Mouse (Mus musculus) liver, embryonic 11.5 days (tissue): Measurements from ENCODE around the gene Ddc. TPM values are rescaled to one million over a fixed set of nuclear protein-coding genes. Genes with fewer than 3 reads are reported as not detected.

Source experiments
- ATAC-seq: fragments of 200-750 bp; cut with Nextera tagmentation; replicated peaks from 2 replicates; pipeline ENCODE4 v1.8.0; 2017; ENCODE audit warnings: moderate number of reproducible peaks, mild to moderate bottlenecking, moderate TSS enrichment, moderate library complexity; ENCODE audit not compliant: low FRiP score
- DNase-seq: peaks from one replicate; pipeline ENCODE4 v3.0.0-alpha.2; 2017; ENCODE audit warnings: low spot score
- H3K27ac ChIP-seq: fragments of 300-500 bp; sonication (generic); 2 replicates; pipeline ENCODE4 v1.5.1; 2014; ENCODE audit warnings: mild to moderate bottlenecking, low read depth, low read length, control low read depth
- H3K27me3 ChIP-seq: fragments of 300-500 bp; sonication (generic); replicated peaks from 2 replicates; pipeline ENCODE4 v1.6.1; 2014; ENCODE audit warnings: low read length, mixed read lengths; ENCODE audit not compliant: control insufficient read depth, insufficient read depth
- H3K36me3 ChIP-seq: fragments of 300-500 bp; sonication (generic); 2 replicates; pipeline ENCODE4 v1.6.1; 2014; ENCODE audit warnings: mild to moderate bottlenecking, low read length, moderate library complexity, mixed read lengths; ENCODE audit not compliant: control insufficient read depth, insufficient read depth
- H3K4me1 ChIP-seq: fragments of 300-500 bp; sonication (generic); replicated peaks from 2 replicates; pipeline ENCODE4 v1.6.1; 2014; ENCODE audit warnings: low read length, mixed read lengths; ENCODE audit not compliant: control insufficient read depth, insufficient read depth
- H3K4me2 ChIP-seq: fragments of 300-500 bp; sonication (generic); 2 replicates; pipeline ENCODE4 v1.6.1; 2014; ENCODE audit warnings: mild to moderate bottlenecking, control low read depth, moderate library complexity
- H3K4me3 ChIP-seq: fragments of 300-500 bp; sonication (generic); 2 replicates; pipeline ENCODE4 v1.5.1; 2014; ENCODE audit warnings: low read depth, low read length, control low read depth
- H3K9ac ChIP-seq: fragments of 300-500 bp; sonication (generic); 2 replicates; pipeline ENCODE4 v1.6.1; 2014; ENCODE audit warnings: low read depth, low read length, control low read depth
- H3K9me3 ChIP-seq: fragments of 300-500 bp; sonication (generic); 2 replicates; pipeline ENCODE4 v1.6.1; 2016; ENCODE audit warnings: low read length, inconsistent platforms, mixed read lengths; ENCODE audit not compliant: control insufficient read depth
- WGBS: fragments of 180-500 bp; shearing (Covaris S2); extraction: QIAGEN DNeasy Blood & Tissue Kit; methylation state at CpG from one replicate; pipeline ENCODE4 v1.1.7; 2014; 5-methylcytosine and 5-hydroxymethylcytosine counted together
- polyA plus RNA-seq: library from polyadenylated mRNA; unstranded; fragments of >200 nt; fragmentation: Nextera tagmentation; extraction: Ambion mirVana; gene quantifications from 2 replicates; pipeline ENCODE4 v1.2.1, GENCODE M21; 2014

The Ddc gene
- polyA plus RNA-seq, 1 experiment from 2014 or later: 17.2 TPM

DNA sequence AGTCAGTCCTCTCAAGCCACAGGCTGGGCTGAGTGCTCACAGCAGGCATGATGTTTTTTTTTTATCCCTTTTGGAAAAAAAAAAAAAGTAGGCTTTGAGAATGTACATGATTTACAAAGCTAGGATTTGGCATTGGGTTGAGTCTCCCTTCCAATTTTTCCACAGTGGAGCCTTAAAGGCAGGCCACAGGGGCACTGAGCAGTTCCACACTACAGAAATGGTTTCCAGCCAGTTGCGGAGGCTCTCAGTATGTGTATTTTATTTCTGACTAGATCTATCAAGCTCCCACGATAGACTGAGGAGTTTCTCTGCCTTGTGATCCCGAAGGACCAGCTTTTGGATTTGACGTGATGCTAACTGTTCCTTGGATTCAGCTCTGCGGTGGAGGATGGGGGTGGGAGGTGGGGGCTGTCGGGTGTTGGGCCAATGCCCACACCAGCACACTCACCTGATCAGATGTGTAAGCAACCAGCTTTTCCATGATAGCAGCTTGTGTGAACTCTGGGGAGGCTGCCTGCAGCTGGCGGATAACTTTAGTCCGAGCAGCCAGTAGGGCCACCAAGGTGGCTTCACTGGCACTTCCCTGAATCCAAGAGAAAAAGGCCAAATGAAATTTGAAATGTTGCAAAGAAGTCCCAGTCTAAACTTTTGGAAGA lies 33.4 kb downstream of the Ddc start:
- no peak overlapping the region for H3K9ac ChIP-seq
- H3K36me3 ChIP-seq: no peaks in the 10 kb centered on the region
- no peaks in the 10 kb centered on the region for H3K9me3 ChIP-seq
- H3K4me3 ChIP-seq: no peak overlapping the region
- no peak for ATAC-seq
- H3K4me1 ChIP-seq: peaks cover 7% of the 10 kb centered on the region
- no peaks in the 10 kb centered on the region for H3K27me3 ChIP-seq
- 76% methylated on average over 8 of the region's 8 CpGs for WGBS
- H3K4me2 ChIP-seq: no peak overlapping the region
- DNase-seq: peak; percentile 27
- no peak overlapping the region for H3K27ac ChIP-seq

- no peaks in the 10 kb centered on the region for H3K36me3 ChIP-seq
- no peaks in the 10 kb centered on the region for H3K27me3 ChIP-seq
- no peaks in the 10 kb centered on the region for H3K4me1 ChIP-seq
- H3K9ac ChIP-seq: no peak overlapping the region
- peak; percentile 2 for DNase-seq
- no peak overlapping the region for H3K27ac ChIP-seq
- no peak overlapping the region for H3K4me2 ChIP-seq
- 95% methylated on average over 1 of the region's 1 CpGs for WGBS
- no peak for ATAC-seq
- no peak overlapping the region for H3K4me3 ChIP-seq
- H3K9me3 ChIP-seq: no peaks in the 10 kb centered on the region
These were observed 35.4 kb downstream of the Ddc start for GRCm38 (mm10) chr11:11862502-11862901.

DNA sequence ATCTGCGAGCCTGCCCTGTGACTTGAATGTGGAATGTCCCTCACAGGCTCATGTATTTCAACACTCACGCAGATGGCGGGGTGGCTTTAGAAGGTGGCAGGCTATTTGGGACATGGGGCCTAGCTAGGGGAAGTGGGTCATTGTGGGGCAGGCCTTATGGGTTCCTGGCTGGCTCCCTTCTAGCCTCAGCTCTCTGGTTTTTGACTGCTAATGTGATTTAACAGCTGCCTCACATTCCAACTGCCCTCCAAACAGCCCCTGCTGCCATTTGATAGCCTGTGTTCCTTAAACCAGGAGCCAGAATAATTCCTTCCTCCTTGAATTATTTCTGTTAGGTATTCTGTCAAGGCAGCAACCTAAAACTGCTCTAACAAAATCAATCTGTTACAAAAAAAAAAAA lies 41.0 kb downstream of the Ddc start:
- Histone ChIP-seq H3K4me1 (no peaks in the 10 kb centered on the region), H3K27ac (no peak overlapping the region), H3K36me3 (no peaks in the 10 kb centered on the region), H3K4me2 (no peak overlapping the region), H3K4me3 (no peak overlapping the region), H3K9me3 (no peaks in the 10 kb centered on the region; the same call in 1 of the 2 replicates), H3K9ac (no peak overlapping the region), H3K27me3 (no peaks in the 10 kb centered on the region)
- 91% methylated on average over 3 of the region's 3 CpGs for WGBS
- no peak for DNase-seq
- no peak for ATAC-seq

DNA sequence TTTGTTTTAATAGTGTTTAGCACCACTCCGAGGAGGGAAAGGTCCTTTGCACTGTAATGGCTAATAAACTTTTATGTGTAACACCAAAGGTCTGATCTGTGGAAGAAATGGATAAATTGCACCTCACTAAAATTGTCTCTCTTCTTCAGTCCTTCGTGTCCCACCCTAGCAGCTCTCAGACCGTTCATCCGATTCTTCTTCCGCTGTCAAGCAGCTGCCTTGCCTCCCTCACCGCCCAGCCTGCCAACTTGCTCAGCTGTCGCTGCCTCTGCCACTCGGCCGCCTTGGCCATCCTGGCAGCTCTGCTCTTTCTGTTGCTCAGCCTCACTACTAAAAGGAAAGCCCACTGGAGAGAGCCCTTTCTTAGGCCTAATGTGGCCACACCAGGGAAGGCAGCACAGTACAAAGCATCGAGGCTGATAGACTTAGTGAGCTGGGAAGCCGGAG lies 42.2 kb downstream of the Ddc start:
- peak; percentile 28 for DNase-seq
- Histone ChIP-seq H3K4me2 (no peak overlapping the region), H3K27ac (no peak overlapping the region), H3K9ac (no peak overlapping the region), H3K4me1 (peaks cover 4% of the 10 kb centered on the region), H3K4me3 (no peak overlapping the region), H3K36me3 (no peaks in the 10 kb centered on the region), H3K27me3 (no peaks in the 10 kb centered on the region), H3K9me3 (no peaks in the 10 kb centered on the region; the same call in 1 of the 2 replicates)
- ATAC-seq: no peak
- 79% methylated on average over 11 of the region's 11 CpGs for WGBS

DNA sequence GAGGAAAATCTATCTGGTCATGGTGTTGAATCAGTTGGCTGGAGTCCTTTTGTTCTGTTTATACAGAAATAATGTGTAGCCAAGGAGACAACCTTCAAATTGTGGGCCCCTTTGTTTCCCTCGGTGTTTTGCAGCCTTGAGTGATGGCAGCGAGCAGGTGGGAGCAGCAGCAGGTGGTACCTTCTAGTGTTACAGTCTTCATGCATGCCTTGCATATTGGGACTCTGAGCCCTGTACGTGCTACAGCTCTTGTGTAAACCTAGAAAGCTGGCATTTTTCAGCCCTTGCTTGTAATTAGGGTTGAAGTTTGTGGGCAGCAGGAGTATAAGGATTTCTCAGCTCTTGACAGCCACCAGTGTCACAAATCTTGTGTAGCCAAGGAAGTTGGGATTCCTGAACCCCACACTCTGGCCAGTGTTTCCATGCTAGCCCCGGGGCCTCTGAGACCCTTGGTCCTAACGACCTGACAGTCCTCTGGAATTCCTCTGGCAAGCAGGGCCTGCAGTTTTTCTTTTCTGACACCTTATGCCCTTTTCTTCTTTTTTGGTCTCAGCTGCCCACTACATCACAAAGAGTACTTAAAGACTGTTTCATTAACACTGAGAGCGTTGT lies 42.8 kb downstream of the Ddc start:
- H3K4me3 ChIP-seq: no peak overlapping the region
- ATAC-seq (no peak), DNase-seq (peak; percentile 26)
- 53% methylated on average over 6 of the region's 6 CpGs for WGBS
- H3K36me3 ChIP-seq: no peaks in the 10 kb centered on the region
- H3K9ac ChIP-seq: no peak overlapping the region
- H3K9me3 ChIP-seq: no peaks in the 10 kb centered on the region; the same call in 1 of the 2 replicates
- H3K4me2 ChIP-seq: no peak overlapping the region
- no peaks in the 10 kb centered on the region for H3K27me3 ChIP-seq
- peaks cover 9% of the 10 kb centered on the region for H3K4me1 ChIP-seq
- no peak overlapping the region for H3K27ac ChIP-seq

DNA sequence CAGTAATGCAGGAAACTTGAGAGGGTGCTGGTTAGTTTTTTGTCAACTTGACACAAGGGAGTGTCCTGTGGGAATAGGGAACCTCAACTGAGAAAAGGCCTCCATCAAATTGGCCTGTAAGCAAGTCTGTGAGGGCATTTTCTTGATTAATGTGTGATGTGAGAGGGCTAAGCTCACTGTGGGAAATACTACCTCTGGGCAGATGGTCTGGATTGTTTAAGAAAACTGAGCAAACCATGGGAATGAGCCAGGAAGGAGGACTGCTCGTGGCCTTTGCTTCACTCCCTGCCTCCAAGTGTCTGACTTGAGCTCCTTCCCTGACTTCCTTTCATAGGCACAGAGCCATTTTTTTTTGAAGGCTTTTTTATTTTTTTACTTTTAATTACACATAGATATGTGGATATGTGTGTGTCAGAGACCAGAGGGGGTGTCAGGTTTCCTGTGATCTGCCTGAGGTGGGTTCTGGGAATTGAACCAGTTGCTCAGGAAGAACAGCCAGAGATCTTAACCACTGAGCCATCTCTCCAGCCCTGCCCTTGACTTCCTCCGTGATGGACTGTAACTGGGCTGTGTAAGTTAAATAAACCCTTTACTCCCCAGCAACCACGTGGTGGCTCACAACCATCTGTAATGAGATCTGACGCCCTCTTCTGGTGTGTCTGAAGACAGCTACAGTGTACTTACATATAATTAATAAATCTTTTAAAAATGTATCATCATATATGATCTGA lies 44.0 kb downstream of the Ddc start:
- no peak overlapping the region for H3K9ac ChIP-seq
- no peak overlapping the region for H3K4me3 ChIP-seq
- no peaks in the 10 kb centered on the region; the same call in 1 of the 2 replicates for H3K9me3 ChIP-seq
- H3K4me1 ChIP-seq: peaks cover 14% of the 10 kb centered on the region
- no peaks in the 10 kb centered on the region for H3K36me3 ChIP-seq
- H3K27ac ChIP-seq: no peak overlapping the region
- no peak for ATAC-seq
- no peak overlapping the region for H3K4me2 ChIP-seq
- H3K27me3 ChIP-seq: no peaks in the 10 kb centered on the region
- 48% methylated on average over 4 of the region's 4 CpGs for WGBS
- DNase-seq: peak; percentile 22

DNA sequence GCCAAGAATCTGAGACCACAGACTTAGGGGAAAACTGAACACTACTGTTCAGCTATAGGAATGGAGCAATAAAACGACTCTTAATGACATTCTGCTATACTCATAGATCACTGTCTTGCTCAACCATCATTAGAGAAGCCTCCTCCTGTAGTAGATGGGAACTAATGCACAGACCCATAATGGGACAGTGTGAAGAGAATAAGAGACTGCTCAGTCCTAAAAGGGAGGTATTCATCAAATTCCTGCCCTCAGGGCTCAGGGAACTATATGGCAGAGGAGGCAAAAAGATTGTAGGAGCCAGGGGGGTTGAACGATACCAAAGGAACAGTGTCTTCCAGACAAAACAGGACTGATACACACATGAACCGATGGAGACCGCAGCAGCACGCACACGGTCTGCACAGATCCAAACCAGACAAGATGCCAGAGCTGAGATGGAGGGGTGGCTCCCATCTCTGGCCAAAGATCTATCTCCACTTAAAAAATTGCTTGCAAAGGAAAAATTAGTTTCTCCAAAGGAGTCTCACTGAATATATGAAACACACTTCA lies 45.9 kb downstream of the Ddc start:
- no peak overlapping the region for H3K4me2 ChIP-seq
- no peak overlapping the region for H3K9ac ChIP-seq
- H3K36me3 ChIP-seq: no peaks in the 10 kb centered on the region
- no peaks in the 10 kb centered on the region; the same call in 1 of the 2 replicates for H3K9me3 ChIP-seq
- no peaks in the 10 kb centered on the region for H3K27me3 ChIP-seq
- H3K4me1 ChIP-seq: peaks cover 14% of the 10 kb centered on the region
- DNase-seq (peak; percentile 22), ATAC-seq (no peak)
- H3K4me3 ChIP-seq: no peak overlapping the region
- H3K27ac ChIP-seq: no peak overlapping the region
- 80% methylated on average over 6 of the region's 6 CpGs for WGBS

DNA sequence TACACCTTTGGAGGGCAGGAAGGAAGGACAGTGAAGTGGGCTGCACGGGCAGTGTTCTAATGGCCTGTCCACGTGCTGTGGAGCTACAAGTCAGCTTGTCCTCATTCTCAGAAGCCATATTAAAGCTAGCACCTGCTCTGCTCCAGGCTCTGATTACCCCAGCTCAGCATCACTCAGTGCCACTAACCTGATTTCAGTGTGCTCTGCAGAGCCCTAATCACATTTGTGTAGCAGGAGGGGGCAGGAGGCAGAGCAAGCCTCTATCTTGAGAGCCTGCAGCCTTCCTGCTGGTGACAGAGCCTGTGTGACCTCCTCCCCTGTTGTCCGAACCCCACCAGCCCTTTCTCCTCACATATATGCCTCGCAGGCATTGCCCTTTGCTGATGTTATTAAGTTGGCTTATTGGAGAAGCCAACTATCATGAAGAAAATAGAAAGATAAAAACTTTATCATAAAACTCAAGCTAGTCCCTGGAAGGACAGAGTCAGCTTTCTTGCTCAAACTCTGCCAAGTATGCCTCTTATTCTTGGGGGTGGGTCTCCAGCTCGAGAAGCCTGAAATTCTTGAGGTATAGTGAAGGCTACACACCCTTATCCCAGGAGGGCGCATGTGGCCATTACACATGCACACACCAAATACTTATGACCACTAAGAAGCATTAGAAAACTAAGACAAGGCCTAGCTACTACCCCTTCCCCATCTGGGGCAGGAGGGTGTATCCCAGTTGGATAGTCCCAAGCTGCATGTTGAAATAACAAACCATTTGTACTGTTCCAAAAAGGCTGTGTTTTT lies 47.3 kb downstream of the Ddc start:
- no peaks in the 10 kb centered on the region for H3K36me3 ChIP-seq
- no peaks in the 10 kb centered on the region for H3K9me3 ChIP-seq
- H3K27me3 ChIP-seq: no peaks in the 10 kb centered on the region
- DNase-seq: peak; percentile 27
- no peak overlapping the region for H3K4me3 ChIP-seq
- no peak overlapping the region for H3K27ac ChIP-seq
- ATAC-seq: peak; percentile 40; the same call in 1 of the 2 replicates
- H3K4me2 ChIP-seq: no peak overlapping the region
- H3K9ac ChIP-seq: no peak overlapping the region
- 64% methylated on average over 6 of the region's 6 CpGs for WGBS
- H3K4me1 ChIP-seq: peaks cover 14% of the 10 kb centered on the region
